Mouse (Mus musculus) erythroid progenitor cell, adult 5-6 weeks (primary cell): Measurements from ENCODE around the gene Dusp22. TPM values are rescaled to one million over a fixed set of nuclear protein-coding genes. Genes with fewer than 3 reads are reported as not detected.

Experiments used
- ATAC-seq: replicated peaks from 2 replicates; pipeline ENCODE4 v1.8.0; 2016; ENCODE audit warnings: moderate number of reproducible peaks, mild to moderate bottlenecking, moderate TSS enrichment, inconsistent platforms; ENCODE audit not compliant: poor library complexity, low FRiP score, severe bottlenecking
- total RNA-seq, 2 experiments: library from RNA; stranded (forward) in 1 of 2; stranded (reverse) in 1 of 2; fragments of 150-400 nt in 1 of 2; fragments of 186-747, 209-891 nt in 1 of 2; gene quantifications; 2 replicates each; pipeline versions ENCODE4 v1.2.3 to v1.2.4; 2015 to 2017; ENCODE audit warnings: low replicate concordance in 2 of 2

Gene Dusp22
- total RNA-seq, 2 experiments from 2014 or later, result 10.5 TPM; not detected in 1

DNA sequence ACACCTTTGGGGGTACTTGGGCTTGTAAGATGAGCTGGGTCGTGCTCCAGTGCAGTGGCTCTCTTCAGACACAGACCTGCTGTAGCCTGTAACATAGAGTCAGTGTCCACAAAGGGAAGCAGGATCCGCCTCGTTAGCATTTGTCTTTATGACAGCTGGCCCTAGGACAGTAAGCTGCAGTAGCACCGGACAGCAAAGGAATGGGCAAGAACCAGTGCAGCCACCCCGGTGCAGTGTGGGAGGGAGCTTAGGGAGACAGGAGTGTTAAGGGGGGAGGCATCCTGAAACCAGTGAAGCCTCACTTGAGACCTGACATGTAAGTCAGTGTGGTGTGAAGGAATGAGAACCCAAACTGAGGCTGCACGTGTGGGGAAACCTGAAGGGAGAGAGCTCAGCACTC, 52.5 kb downstream of the Dusp22 start:
- no peak for ATAC-seq

DNA sequence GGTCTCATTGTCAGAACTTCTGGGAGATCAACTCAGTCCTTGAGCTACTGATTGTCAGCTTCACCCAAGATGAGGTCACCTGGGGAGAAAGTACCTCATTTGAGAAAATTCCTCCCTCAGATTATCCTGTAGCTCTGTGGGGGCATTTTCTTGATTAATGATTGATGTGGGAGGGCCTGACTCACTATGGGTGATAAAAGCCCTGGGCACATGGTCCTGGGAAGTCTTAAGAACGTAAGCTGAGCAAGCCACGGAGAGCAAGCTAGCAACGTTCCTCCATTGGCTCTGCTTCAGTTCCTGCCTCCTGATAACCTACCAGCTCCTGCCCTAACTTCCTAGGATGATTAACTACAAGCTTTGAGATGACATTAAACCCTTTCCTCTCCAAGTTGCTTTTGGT, 53.8 kb downstream of the Dusp22 start:
- no peak for ATAC-seq

DNA sequence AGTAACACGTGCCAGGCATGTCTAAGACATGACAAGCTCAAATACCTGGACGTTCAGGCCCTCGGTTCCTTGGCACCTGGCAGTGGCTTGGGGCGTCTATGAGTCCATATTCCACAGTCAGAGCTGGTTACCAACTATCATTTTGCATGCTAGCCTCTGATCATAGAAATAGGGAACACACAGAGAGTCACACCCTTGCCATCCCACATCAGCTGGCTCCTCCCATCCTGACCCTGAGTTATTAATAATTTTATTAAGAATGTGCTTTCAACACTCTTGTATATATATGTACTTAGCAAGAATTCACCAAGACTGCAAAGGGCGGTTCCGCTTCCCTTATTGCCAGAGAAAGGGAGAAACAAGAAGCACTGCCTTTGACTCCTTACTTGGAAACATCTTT, 54.8 kb downstream of the Dusp22 start:
- ATAC-seq, result no peak

DNA sequence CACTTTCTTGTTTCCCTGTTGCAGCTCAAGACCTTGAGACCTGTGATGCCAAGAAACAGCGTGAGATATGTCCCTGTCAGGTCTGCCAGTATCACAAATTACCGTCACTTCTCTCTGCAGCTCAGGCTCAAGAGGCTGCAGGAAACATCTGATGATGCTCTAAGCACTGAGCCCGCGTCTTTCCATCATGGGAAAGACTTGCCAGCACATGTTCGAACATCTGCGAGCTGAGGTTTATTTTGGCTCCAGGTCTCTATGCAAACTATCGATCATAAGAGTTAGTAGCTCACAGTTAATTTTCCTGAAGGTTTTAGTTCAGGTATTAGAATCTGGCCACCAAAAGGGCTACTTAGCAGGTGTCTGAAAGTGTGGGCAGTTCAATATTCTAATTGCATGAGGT, 55.3 kb downstream of the Dusp22 start:
- no peak for ATAC-seq

DNA sequence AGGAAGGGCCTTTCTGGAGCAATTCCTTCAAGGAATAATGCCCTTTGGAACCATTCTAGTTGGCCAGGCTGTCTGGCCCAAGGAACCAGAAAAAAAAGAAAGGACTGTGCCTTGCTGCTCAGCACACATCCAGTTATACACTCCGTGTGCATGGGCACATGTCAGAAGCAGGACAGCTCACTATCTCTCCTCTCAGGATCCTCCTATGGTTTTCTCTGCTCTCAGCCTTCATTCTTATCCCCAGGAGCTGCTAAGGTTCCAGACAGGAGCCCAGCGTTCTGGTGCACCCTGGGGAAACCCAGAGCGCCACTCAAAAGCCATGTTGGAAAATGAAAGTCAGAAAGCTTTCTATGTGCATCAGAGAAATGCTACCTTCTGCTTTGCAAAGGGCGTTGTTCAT, 55.8 kb downstream of the Dusp22 start:
- ATAC-seq, result no peak

DNA sequence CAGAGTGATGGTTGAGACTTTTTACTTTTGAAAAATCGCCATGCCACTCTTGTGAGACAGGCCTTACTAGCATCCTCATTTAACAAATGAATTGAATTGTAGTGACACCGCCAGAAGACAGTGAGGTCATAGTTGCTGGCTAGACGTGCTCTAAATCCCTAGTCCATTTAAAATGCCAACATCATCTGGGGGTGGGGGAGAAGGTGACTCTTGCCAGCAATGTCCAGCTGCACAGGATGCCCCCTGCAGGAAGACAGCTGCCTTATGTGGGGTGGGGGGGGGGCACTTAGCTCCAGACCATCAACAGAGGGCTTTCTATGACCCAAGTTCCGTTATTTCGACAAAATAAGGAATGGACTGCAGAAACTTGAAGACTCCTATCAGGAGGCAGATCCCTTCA, 56.8 kb downstream of the Dusp22 start:
- ATAC-seq, result no peak

DNA sequence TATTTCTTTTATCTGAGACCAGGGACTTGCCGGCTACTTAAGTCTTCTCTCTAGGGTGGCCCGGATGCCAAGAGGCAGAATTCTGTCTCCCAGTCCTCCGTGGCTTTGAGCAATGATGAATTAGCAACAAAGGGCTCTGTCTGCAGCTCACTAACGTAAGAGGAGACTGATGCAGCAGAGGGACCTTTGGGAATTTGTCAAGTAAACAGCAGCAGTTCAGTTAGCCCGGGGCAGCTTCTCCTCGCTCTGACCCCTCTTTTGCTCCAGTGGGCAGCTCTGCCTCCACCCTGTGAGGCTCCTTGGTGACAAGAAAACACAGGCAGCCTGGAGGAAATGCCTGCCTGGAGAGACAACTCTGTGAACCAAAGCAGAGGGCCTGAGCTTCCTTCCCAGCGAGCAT, 62.8 kb downstream of the Dusp22 start:
- no peak for ATAC-seq

DNA sequence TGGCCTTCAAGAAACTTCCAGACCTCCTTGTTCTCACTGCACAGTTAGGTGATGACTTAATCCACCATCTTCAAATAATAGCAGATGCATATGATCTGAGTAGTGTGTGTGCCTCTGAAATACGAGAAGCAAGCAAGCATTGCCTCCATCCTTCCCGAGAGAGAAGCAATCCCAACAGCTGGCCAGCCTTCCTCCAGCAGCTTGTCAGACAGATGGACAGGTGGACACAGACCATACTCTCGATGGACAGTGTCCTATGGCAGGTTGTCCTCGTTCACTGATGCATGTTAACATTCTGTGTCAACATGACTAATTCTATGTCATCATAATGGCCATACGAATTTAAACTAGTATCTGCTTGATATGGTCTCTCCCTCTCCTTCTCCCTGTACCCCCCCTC, 63.5 kb downstream of the Dusp22 start:
- ATAC-seq, result no peak

DNA sequence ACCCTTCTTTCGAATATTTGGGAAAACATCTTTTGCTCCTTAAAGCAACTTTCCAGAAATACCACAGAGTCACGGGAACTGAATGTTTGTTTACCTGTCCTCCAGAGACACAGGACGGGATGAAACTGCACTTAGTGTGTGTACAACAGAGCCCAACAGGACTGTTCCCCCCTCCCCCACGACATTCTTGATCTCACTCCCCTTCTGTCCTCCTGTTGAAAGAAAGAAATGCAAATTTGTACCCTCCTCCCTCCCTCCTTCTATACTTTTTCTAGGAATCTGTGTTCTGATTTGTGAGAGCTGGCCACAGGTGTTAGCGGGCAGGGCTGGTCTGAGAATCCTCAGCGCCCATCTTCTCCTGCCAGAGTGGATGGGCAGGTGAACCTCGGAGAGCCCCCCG, 64.1 kb downstream of the Dusp22 start:
- no peak for ATAC-seq

DNA sequence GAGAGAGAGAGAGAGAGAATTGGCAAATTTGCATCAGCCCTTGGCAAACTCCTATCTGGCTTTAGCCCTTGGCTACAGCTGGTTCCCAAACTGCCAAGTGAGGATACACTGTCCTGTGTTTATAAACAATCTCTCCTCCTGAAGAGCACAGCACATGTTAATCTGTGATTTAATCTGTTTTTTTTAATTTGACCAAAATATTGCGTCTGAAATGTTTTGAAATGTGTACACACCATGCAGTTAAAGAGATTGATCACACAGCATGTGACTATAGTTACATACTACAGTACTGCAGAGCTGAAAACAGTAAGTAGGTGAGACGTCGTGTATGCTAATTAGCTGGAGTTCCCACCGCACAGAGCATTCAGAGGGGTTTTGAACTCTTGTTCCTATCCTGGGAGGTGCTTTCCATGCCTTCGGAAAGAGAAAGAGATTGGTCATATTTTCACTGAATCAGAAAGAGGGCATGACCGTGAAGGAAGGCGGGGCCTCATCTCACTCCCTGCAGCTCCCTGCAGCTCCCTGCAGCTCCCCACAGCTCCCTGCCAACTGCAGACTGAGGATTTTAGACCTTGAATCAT, 65.0 kb downstream of the Dusp22 start:
- no peak for ATAC-seq

DNA sequence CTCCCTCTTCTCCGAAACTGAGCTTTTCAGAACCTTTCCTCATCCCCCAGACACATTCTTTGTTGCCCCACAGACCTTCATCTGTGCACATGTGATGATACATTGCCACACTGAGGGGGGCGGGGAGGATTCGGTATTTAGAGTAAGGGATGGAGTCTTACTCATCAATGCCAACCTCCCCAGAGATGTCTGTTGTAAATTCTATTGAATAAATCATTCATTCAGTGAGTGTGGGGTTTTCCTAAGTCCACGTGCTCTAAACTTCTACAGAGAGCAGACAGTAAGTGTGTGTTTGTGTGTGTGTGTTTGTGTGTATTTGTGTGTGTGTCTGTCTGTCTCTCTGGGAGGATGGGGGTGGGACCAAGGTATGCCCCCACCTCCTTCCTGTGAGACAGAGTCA, 67.1 kb downstream of the Dusp22 start:
- ATAC-seq, result no peak

DNA sequence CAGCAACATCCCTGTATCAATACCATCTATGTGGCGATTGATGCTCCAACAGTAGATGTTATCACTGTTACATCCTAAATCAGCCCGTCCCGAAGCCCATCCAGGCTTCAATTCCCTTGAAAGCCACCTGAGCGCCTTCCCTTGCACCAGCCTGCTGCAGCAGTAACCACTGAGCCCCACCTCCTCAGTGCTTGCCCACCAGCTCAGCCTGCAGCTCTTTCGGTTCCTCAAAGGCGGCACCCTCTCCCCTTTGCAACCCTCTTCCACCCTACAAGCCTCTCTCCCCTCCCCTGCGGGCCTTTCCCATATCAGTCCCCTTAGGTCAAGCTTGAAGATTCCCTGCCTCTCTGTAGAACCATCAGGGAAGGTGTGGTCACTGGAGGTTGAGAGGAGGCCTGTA, 68.4 kb downstream of the Dusp22 start:
- no peak for ATAC-seq

DNA sequence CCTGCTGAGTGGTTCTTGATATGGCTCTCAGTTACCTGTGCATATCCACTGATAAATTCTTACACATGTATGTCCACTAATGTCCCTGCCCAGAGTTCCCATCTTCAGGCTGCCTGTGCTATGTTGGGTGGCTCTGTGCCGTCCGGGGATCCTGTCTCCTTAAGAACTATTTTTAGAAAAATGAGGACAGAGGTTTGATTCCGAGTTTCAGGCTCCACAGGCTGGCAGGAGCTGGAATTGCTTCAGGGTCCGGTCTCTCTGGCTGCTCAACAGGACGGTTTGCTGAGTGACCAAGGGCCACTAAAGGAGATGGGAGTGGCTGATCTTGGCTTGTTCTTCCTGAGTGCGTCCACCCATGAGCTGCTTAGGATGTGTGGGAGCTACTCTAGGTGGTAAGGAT, 69.4 kb downstream of the Dusp22 start:
- ATAC-seq, result no peak

DNA sequence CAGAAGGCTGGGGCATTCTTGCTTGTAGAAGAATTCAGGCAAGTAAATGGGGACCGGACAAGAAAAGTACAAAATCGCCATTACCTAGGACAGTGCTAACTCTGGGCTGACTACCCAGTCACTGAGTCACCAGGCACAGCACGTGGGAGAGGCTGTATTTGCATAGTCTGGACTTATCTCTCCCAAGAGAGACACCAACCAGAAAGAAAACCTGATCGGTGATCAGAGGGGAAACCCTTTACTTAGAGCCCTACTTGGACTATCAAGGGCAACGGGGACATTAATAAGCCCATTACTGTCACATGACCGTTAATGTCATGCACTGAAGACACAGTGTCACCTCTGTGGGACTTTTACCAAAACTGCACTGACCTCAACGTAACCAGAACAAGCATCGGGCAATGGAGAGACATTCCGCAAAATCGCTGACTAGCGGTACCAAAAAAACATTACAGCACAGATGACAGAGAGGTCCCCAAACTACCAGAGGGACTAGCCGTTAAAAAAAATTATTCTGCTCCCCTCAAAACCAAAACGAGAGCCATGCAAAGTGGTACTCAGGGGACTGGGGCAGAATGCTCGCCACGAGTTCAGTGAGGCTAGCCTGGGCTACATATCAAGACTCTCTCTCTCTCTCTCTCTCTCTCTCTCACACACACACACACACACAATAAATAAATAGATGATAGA, 70.5 kb downstream of the Dusp22 start:
- ATAC-seq, result no peak

DNA sequence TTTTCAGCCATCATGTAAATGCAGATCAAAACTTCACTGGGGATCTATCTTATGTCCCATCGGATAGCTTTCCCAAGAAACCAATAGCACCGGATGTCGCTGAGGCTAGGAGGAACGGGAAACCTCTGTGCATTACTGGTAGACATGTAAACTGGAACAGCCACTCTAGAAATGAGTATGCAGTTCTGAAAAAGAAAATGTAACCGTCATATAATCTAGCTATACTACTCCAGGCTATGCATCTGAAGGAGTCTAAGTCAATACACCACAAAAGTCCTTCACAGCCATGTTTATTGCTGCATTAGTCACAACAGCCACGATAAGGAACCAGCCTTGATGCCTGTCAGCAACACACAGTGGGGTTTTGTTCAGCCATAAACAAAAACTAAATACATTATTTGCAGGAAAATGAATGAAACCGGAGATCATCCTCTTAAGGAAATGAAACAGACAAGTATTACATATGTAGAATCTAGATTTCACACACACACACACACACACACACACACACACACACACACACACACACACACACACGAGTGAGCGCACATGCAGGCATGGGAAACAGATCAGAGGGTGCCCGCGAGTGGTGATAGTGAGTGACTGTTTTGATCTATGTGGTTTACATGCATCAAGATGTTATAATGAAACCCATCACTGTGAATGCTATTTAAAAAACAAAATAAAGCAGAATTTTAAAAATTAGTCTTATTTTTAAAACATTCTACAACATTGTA, 73.1 kb downstream of the Dusp22 start:
- no peak for ATAC-seq

DNA sequence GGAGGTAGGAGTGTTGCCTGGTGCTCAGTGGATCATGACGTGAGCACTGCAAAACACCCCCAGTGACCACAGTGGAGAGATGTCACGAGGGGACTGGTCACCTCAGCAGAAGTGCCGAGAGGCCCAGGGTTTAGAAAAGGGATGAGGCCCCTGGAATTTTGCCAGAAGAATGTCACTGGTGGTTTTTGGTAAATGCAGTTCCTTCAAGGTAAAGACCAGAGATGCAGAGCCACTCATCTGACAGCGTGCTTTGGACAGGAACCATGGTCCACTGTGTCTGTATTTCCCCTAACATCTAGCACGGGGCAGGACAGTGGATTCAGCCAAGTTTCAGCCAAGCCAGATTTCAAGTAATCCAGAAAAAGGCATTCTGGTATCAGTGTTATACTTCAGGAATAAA, 76.9 kb downstream of the Dusp22 start:
- ATAC-seq, result no peak

DNA sequence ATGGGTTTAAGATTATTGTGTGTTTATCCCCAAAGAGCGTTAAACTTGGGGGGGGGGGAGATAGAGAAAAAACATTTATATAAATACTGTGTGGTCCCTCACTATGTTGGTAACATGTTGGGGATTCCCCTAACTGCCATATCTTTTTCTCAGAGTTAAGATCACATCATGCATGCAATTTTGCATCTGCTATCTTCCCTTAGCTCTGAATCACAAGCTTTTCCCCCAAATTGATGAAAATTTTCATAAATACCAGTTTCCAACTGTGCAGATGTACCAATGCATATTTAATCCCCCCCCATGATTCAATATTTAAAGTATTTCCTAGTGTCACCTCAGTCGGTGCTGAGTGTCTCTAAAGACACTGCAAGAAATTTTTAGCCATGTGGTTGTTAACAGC, 77.5 kb downstream of the Dusp22 start:
- ATAC-seq, result no peak

DNA sequence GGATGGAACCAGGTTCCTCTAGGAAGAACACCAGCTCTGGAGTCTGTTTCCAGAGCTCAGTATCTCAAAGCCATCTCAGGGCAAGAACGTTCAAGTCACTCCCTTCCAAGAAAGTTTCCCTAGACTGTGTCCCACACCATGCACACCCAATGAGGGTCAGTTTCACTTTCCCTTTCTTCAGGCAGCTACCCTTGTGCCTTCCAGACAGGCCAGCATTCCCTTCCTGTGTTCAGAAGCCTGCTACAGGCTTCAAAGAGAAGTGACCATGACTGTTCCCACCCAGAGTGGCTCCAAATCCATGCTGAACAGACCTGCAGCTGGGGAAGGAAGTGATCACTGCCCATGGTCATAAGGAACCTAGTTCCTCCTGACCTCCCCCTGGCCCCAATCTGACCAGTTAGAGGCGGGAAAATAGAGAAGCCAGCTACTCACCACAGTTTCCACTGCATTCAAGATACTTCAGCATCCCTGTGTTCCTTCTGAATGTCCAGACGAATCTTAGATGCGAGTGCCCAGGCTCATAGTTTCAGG, 78.6 kb downstream of the Dusp22 start:
- ATAC-seq, result no peak

DNA sequence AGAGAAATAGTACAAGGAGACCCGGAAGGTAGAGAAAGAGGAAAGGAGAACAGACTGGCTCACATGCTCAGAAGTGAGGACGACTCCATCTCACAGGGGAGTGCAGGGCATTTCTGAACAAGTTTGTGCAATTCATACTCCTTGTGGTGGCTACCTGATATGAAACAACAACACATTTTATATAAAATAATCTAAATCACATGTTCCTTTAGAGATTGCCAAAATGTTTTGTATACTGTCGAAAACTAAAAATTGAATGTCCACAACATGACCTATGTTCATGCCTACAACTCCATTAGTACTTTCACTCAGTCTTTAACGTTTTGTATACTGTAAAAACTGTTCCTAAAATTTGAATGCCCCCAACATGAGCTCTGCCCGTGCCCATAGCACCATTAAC, 81.4 kb downstream of the Dusp22 start:
- no peak for ATAC-seq

DNA sequence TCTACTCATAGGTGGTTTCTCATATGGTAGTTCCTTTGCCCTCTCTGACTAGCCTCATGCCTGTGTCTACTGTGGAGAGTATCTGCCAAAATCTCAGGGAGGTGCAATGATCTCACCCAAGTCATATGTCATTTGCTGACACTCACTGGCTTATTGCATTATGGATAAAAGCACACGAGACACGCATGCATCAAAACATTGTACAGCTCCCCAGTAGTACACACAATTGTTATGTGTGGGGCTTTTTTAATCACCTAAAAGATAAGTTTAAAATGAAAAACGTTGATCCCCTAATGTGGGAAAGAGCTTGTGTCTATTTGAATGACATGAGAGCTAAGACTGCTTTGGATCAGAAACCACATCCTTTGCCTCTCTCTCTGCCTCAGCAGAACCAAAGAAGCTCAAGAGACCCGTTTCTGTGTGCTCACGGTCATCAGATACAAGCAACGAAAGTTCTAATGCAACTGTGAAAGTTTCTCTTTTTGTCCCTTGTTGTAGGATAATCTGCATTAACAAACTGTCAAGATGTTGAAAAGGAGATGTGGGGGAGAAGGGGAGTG, 82.7 kb downstream of the Dusp22 start:
- no peak for ATAC-seq

DNA sequence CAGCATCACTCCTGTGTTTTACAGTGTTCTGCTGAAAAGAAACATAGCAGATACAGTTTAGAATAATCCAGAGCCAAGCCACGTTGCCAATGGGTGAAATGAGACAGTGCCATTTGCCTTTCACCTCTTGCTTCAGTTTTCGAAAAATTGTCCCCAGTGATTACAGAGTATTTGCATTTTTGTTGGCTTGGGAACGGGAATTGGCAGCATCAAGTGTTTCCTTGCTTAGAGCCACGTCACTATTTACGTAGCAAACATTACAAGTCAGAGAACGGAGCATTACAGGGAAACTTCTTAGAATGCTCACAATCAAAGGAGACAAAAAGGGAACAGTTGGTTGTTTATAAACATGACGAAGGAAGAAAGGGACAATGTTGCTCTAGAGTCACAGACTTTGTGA, 85.3 kb downstream of the Dusp22 start:
- no peak for ATAC-seq
